ENCODE assay signal across 10 mouse cellular contexts in the genomic region with DNA sequence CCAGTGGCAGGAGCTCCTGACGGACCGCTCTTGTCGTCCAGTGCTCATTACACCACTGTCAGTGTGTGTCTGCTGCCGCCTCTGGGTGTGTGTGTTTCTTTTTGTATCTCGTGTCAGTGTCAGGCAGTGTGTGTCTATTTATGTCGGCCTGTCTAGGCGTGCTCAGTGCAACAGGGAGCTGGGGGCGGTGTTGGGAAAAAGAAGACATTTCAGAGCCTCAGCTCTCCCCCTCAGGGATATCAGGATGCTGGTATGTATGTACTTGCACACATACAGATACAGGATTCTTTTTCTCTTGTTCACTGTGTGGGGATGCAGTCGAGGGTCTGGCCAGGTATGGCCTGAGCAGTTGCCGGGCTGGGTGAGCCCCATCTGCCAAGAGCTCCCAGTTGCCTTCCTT. TPM values are rescaled to one million over a fixed set of nuclear protein-coding genes. Genes with fewer than 3 reads are reported as not detected.
DNase-seq lines count a peak whose midpoint lies in the region; ATAC-seq lines count a peak whose summit lies in the region.
"Had no signal": no experiment of that assay in that cellular context is flagged by ENCODE, and none has a peak within 500 bp of the region (broad histone marks: within the 10 kb centered on the region; RNA-seq: fewer than 3 reads in every experiment).

No protein-coding gene starts in this region.

- H3K27me3 ChIP-seq in hindbrain, embryonic 11.5 days (ENCODE audit: control insufficient read depth, insufficient read depth, low read length), result no peaks in the 10 kb centered on the region
- peaks cover under 1% of the 10 kb centered on the region; the same call in 1 of the 2 replicates for H3K27me3 ChIP-seq in midbrain, embryonic 13.5 days

- H3K4me3 ChIP-seq in hindbrain, embryonic 11.5 days (ENCODE audit: low read depth, low read length), result no peak overlapping the region
- no peak overlapping the region for H3K4me3 ChIP-seq in midbrain, embryonic 13.5 days (replicated peaks)

- H3K9ac ChIP-seq in hindbrain, embryonic 11.5 days (ENCODE audit: low read depth, low read length), result peak overlapping the region; percentile 61
- peak overlapping the region; percentile 60 for H3K9ac ChIP-seq in midbrain, embryonic 13.5 days (replicated peaks)

- H3K4me2 ChIP-seq in hindbrain, embryonic 11.5 days (replicated peaks; ENCODE audit: low read depth, low read length), result 0 out of 2 replicates have a peak overlapping the region, but pooled peaks have one; percentile 7
- no peak overlapping the region for H3K4me2 ChIP-seq in midbrain, embryonic 13.5 days (replicated peaks)

- peak; percentile 60 for ATAC-seq in frontal cortex, adult (ENCODE audit: low TSS enrichment)
- peak; percentile 15 for ATAC-seq in hindbrain, embryonic 11.5 days (ENCODE audit: low FRiP score)
- no peak for ATAC-seq in midbrain, embryonic 13.5 days
- ATAC-seq: intestine, postnatal 0 days had no signal

- WGBS in hindbrain, embryonic 11.5 days, result 44% methylated on average over 10 of the region's 10 CpGs
- 28% methylated on average over 10 of the region's 10 CpGs for WGBS in midbrain, embryonic 13.5 days

- no peaks in the 10 kb centered on the region for H3K36me3 ChIP-seq in hindbrain, embryonic 11.5 days (ENCODE audit: control insufficient read depth, insufficient read depth, low read length)
- peaks cover 23% of the 10 kb centered on the region for H3K36me3 ChIP-seq in midbrain, embryonic 13.5 days

- H3K9me3 ChIP-seq in hindbrain, embryonic 11.5 days (ENCODE audit: control insufficient read depth, low read length), result no peaks in the 10 kb centered on the region
- no peaks in the 10 kb centered on the region for H3K9me3 ChIP-seq in midbrain, embryonic 13.5 days

- H3K4me1 ChIP-seq in hindbrain, embryonic 11.5 days (replicated peaks; ENCODE audit: control insufficient read depth, insufficient read depth, low read length), result peaks cover 40% of the 10 kb centered on the region
- peaks cover 90% of the 10 kb centered on the region for H3K4me1 ChIP-seq in midbrain, embryonic 13.5 days (replicated peaks)

- H3K27ac ChIP-seq in hindbrain, embryonic 11.5 days (ENCODE audit: low read depth, low read length), result peak overlapping the region; percentile 99
- H3K27ac ChIP-seq in midbrain, embryonic 13.5 days, result peak overlapping the region; percentile 97

- no peak for DNase-seq in frontal cortex, postnatal 25 days (ENCODE audit: low spot score in 2 of 2)
- DNase-seq in hindbrain, embryonic 11.5 days (ENCODE audit: low spot score), result no peak
- peak; percentile 57 for DNase-seq in right cerebral cortex, postnatal 14 days
- no peak for DNase-seq in kidney, adult 11 months
- DNase-seq in gastrocnemius, postnatal 25 days, result no peak
- no peak for DNase-seq in lung, postnatal 36 days
- DNase-seq: embryo, embryonic 11 days had no signal

RNA-seq across cellular contexts. Expression of gene Polg, which starts 58.8 kb away (rescaled TPM):
- polyA plus RNA-seq in hindbrain, embryonic 11.5 days (2014; fragmentation: Nextera tagmentation; extraction: Ambion mirVana), result 22.5 and 26.3 TPM in 2 replicates
- 22.0 and 23.8 TPM in 2 replicates for polyA plus RNA-seq in midbrain, embryonic 13.5 days (2015; fragmentation: Nextera tagmentation; extraction: Ambion mirVana)
- 10 to 100 TPM; 33.8 to 34.3 TPM for total RNA-seq in gastrocnemius, postnatal 25 days (2021)
